In genomic region chr5:112428944-112429343, GRCm38 (mm10) we compare ENCODE assay signal across 9 mouse cellular contexts. TPM values are rescaled to one million over a fixed set of nuclear protein-coding genes. Genes with fewer than 3 reads are reported as not detected.
DNase-seq lines count a peak whose midpoint lies in the region; ATAC-seq and TF ChIP-seq lines count a peak whose summit lies in the region.
"Had no signal": no experiment of that assay in that cellular context is flagged by ENCODE, and none has a peak within 500 bp of the region (broad histone marks: within the 10 kb centered on the region; RNA-seq: fewer than 3 reads in every experiment).

No protein-coding gene starts in this region.

- ATAC-seq in cerebellum, adult (ENCODE audit: insufficient number of reproducible peaks, low FRiP score, low TSS enrichment), result no peak
- peak; percentile 25; the same call in 1 of the 2 replicates for ATAC-seq in hindbrain, embryonic 11.5 days (ENCODE audit: low FRiP score)
- peak; percentile 77 for ATAC-seq in megakaryocyte-erythroid progenitor cell, adult 5-6 weeks (replicated peaks; ENCODE audit: low FRiP score, low TSS enrichment, poor library complexity, severe bottlenecking)

- no peak overlapping the region for H3K9ac ChIP-seq in hindbrain, embryonic 11.5 days (ENCODE audit: low read depth, low read length)
- H3K9ac ChIP-seq: lung, embryonic 15.5 days had no signal

- H3K4me2 ChIP-seq in hindbrain, embryonic 11.5 days (replicated peaks; ENCODE audit: low read depth, low read length), result 0 out of 2 replicates have a peak overlapping the region, but pooled peaks have one; percentile 17
- H3K4me2 ChIP-seq: lung, embryonic 15.5 days had no signal

- WGBS in hindbrain, embryonic 11.5 days, result 15% methylated on average over 19 of the region's 19 CpGs
- WGBS in small intestine, adult 2 months, result 17% methylated on average over 19 of the region's 19 CpGs

- H3K27me3 ChIP-seq in hindbrain, embryonic 11.5 days (ENCODE audit: control insufficient read depth, insufficient read depth, low read length), result 0 out of 2 replicates have a peak, but pooled peaks cover 2% of the 10 kb centered on the region
- H3K27me3 ChIP-seq in small intestine, adult 2 months (ENCODE audit: control insufficient read depth, insufficient read depth, low read length), result 0 out of 2 replicates have a peak, but pooled peaks cover 2% of the 10 kb centered on the region

- no peaks in the 10 kb centered on the region for H3K9me3 ChIP-seq in hindbrain, embryonic 11.5 days (ENCODE audit: control insufficient read depth, low read length)
- H3K9me3 ChIP-seq: lung, embryonic 15.5 days had no signal

- H3K27ac ChIP-seq in hindbrain, embryonic 11.5 days (ENCODE audit: low read depth, low read length), result no peak overlapping the region
- H3K27ac ChIP-seq in small intestine, adult 2 months (ENCODE audit: insufficient read depth, low read depth, low read length), result no peak overlapping the region
- H3K27ac ChIP-seq: lung, embryonic 15.5 days had no signal

- H3K4me3 ChIP-seq in hindbrain, embryonic 11.5 days (ENCODE audit: low read depth, low read length), result no peak overlapping the region
- H3K4me3 ChIP-seq in small intestine, adult 2 months (ENCODE audit: low read depth, low read length), result no peak overlapping the region
- H3K4me3 ChIP-seq: lung, embryonic 15.5 days had no signal

- no peaks in the 10 kb centered on the region for H3K36me3 ChIP-seq in hindbrain, embryonic 11.5 days (ENCODE audit: control insufficient read depth, insufficient read depth, low read length)
- H3K36me3 ChIP-seq in small intestine, adult 2 months (ENCODE audit: control insufficient read depth, insufficient read depth, low read length), result no peaks in the 10 kb centered on the region
- H3K36me3 ChIP-seq: lung, embryonic 15.5 days had no signal

- DNase-seq in cerebellum, adult 11 months, result peak; percentile 59
- DNase-seq in adrenal gland, adult 2 months, result peak; percentile 74
- DNase-seq in embryo, embryonic 9.5 days (ENCODE audit: extremely low spot score), result peak; percentile 73
- DNase-seq in hindbrain, embryonic 11.5 days (ENCODE audit: low spot score), result peak; percentile 84
- peak; percentile 69 to 76 for DNase-seq in layer of hippocampus, postnatal 36 days

- no peaks in the 10 kb centered on the region; the same call in 1 of the 2 replicates for H3K4me1 ChIP-seq in hindbrain, embryonic 11.5 days (replicated peaks; ENCODE audit: control insufficient read depth, insufficient read depth, low read length)
- peaks cover 4% of the 10 kb centered on the region; the same call in 1 of the 2 replicates for H3K4me1 ChIP-seq in small intestine, adult 2 months (ENCODE audit: control insufficient read depth, insufficient read depth, insufficient read length, low read length)
- H3K4me1 ChIP-seq: lung, embryonic 15.5 days had no signal

- TF ChIP-seq CTCF in small intestine, adult 2 months (IDR thresholded peaks at IDR 0.05; ENCODE audit: extremely low read depth, insufficient read length, insufficient replicate concordance, low read depth, low read length), result peak; percentile 63

- TF ChIP-seq POLR2A in small intestine, adult 2 months (IDR thresholded peaks at IDR 0.05; ENCODE audit: low read depth, low read length), result no peak

RNA-seq across cellular contexts. Expression of gene Gm6588, which starts 20.3 kb away (rescaled TPM):
- not detected for total RNA-seq in adrenal gland, adult 2 months (2021)
- not detected in 2 replicates for polyA plus RNA-seq in adrenal gland, adult 2 months (2012; rRNA removed)
- polyA plus RNA-seq in hindbrain, embryonic 11.5 days (2014; fragmentation: Nextera tagmentation; extraction: Ambion mirVana), result 0.14 and 0.28 TPM in 2 replicates
- not detected for total RNA-seq in layer of hippocampus, postnatal 36 days (2021)
- total RNA-seq in megakaryocyte-erythroid progenitor cell, adult 5-6 weeks (2014; fragmentation: Nextera tagmentation), result not detected in 2 replicates
- not detected in 2 replicates for total RNA-seq in megakaryocyte-erythroid progenitor cell, adult 5-6 weeks (2017)
- not detected in 2 replicates for polyA plus RNA-seq in small intestine, adult 2 months (2012; rRNA removed)
- polyA plus RNA-seq: lung, embryonic 15.5 days had no signal

RNA-seq across cellular contexts. Expression of gene Asphd2, which starts 34.3 kb away (rescaled TPM):
- 1 to 10 TPM; 2.1 to 6.5 TPM for total RNA-seq in adrenal gland, adult 2 months (2021)
- polyA plus RNA-seq in adrenal gland, adult 2 months (2012; rRNA removed), result 2.1 and 5.1 TPM in 2 replicates
- 26.0 and 41.6 TPM in 2 replicates for polyA plus RNA-seq in hindbrain, embryonic 11.5 days (2014; fragmentation: Nextera tagmentation; extraction: Ambion mirVana)
- total RNA-seq in layer of hippocampus, postnatal 36 days (2021), result 100 to 1,000 TPM; 203 to 211 TPM
- not detected in 2 replicates for total RNA-seq in megakaryocyte-erythroid progenitor cell, adult 5-6 weeks (2014; fragmentation: Nextera tagmentation)
- total RNA-seq in megakaryocyte-erythroid progenitor cell, adult 5-6 weeks (2017), result not detected in 2 replicates
- 1.7 and 3.8 TPM in 2 replicates for polyA plus RNA-seq in small intestine, adult 2 months (2012; rRNA removed)

Comparison
In these comparisons a context has a peak if more than half of its experiments do, and no peak if none do; other contexts are left out.
1. RNA of gene Asphd2, which starts 34.3 kb away (total RNA-seq): 203 to 211 TPM in layer of hippocampus, postnatal 36 days; 2.1 to 6.5 TPM in adrenal gland, adult 2 months and not detected in megakaryocyte-erythroid progenitor cell, adult 5-6 weeks; every median in the first group is over 10 times any median in the second.
2. Peak in every context shown above with its lines, with median percentiles within 50 percentile points of each other: DNase-seq.